Mouse (Mus musculus) heart, embryonic 11.5 days (tissue): ENCODE data around the gene Cd300ld4. TPM values are rescaled to one million over a fixed set of nuclear protein-coding genes. Genes with fewer than 3 reads are reported as not detected.
"Not testable (repeated sequence)": the region's sequence is repeated elsewhere in the genome, so short reads cannot be mapped to it uniquely, and the experiment has no call there.

Source experiments
- ATAC-seq: fragments of 200-750 bp; cut with Nextera tagmentation; replicated peaks from 2 replicates; pipeline ENCODE4 v1.8.0; 2017; ENCODE audit warnings: moderate library complexity; ENCODE audit not compliant: insufficient number of reproducible peaks, low FRiP score, low TSS enrichment
- H3K27ac ChIP-seq: fragments of 300-500 bp; sonication (generic); 2 replicates; pipeline ENCODE4 v1.5.1; 2014; ENCODE audit warnings: mild to moderate bottlenecking, low read depth, low read length
- H3K27me3 ChIP-seq: fragments of 300-500 bp; sonication (generic); 2 replicates; pipeline ENCODE4 v1.6.1; 2014; ENCODE audit warnings: mild to moderate bottlenecking, low read length, mixed read lengths; ENCODE audit not compliant: control insufficient read depth, insufficient read depth
- H3K36me3 ChIP-seq: fragments of 300-500 bp; sonication (generic); 2 replicates; pipeline ENCODE4 v1.6.1; 2014; ENCODE audit warnings: mild to moderate bottlenecking, low read length, moderate library complexity, mixed read lengths; ENCODE audit not compliant: control insufficient read depth, insufficient read depth
- H3K4me1 ChIP-seq: fragments of 300-500 bp; sonication (generic); 2 replicates; pipeline ENCODE4 v1.6.1; 2014; ENCODE audit warnings: low read length; ENCODE audit not compliant: control insufficient read depth, insufficient read depth
- H3K4me2 ChIP-seq: fragments of 300-500 bp; sonication (generic); 2 replicates; pipeline ENCODE4 v1.6.1; 2014; ENCODE audit warnings: mild to moderate bottlenecking, moderate library complexity
- H3K4me3 ChIP-seq: fragments of 300-500 bp; sonication (generic); 2 replicates; pipeline ENCODE4 v1.5.1; 2014; ENCODE audit warnings: low read depth, low read length
- H3K9ac ChIP-seq: fragments of 300-500 bp; sonication (generic); 2 replicates; pipeline ENCODE4 v1.6.1; 2014; ENCODE audit warnings: mild to moderate bottlenecking, low read depth, low read length, moderate library complexity
- H3K9me3 ChIP-seq: fragments of 300-500 bp; sonication (generic); replicated peaks from 2 replicates; pipeline ENCODE4 v1.6.1; 2016; ENCODE audit warnings: low read length; ENCODE audit not compliant: control insufficient read depth
- WGBS: fragments of 180-500 bp; shearing (Covaris S2); extraction: QIAGEN DNeasy Blood & Tissue Kit; methylation state at CpG from one replicate; pipeline ENCODE4 v1.1.7; 2014; ENCODE audit not compliant: insufficient replicate concordance; 5-methylcytosine and 5-hydroxymethylcytosine counted together
- polyA plus RNA-seq: library from polyadenylated mRNA; unstranded; fragments of >200 nt; fragmentation: Nextera tagmentation; extraction: Ambion mirVana; gene quantifications from 2 replicates; pipeline ENCODE4 v1.2.1, GENCODE M21; 2014

Gene Cd300ld4
- not detected in 2 replicates for polyA plus RNA-seq

DNA sequence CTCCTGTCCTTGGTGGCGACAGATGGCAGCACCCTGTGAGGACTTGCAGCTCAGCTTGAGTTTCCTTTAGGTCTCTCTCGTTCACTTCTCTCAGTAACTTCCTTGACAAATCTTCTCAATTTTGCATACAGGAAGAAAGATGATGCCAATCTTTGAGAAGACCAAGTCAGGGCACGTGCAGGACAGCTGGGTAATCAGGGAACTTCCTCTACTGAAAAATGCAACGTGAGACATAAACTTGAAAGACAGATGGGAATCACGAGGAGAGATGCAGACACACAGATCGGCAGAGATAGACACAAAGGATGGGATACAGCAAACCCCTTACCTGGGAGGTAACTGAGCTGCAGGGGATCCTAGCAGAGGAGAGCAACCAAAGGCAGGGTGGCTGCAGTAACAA, at the start of gene Cd300ld4:
Gene Cd300ld4, minus strand, starts transcription at position 101 of the 400 bp plus-strand sequence.
- not testable (repeated sequence) for H3K9ac ChIP-seq, H3K9me3 ChIP-seq, H3K4me3 ChIP-seq, H3K4me2 ChIP-seq, ATAC-seq, H3K4me1 ChIP-seq, H3K27me3 ChIP-seq, H3K36me3 ChIP-seq, H3K27ac ChIP-seq
- no CpG with 5 or more reads among the region's 6 CpGs for WGBS

DNA sequence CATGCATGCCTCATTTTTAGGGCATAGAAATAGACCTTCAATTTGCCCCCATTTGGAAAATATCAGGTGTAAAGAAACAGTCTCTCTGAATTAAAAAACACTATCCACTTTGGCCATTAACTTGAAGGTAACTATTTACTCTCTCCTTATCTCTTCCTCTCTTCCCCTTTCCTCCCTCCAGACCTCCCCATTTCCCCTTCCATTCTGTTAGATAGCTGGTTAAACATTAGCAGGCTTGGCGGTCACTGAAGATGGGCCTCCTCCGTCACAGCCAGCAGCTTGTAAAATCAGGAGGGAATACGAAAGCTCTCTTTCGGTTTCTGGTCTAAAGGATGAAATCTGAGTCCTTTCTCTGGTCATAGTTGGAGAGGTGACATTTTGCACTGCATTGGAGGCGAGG, 49.0 kb upstream of the Cd300ld4 start:
- no peak overlapping the region for H3K4me3 ChIP-seq
- no peak overlapping the region for H3K27ac ChIP-seq
- no peak for ATAC-seq
- no peaks in the 10 kb centered on the region for H3K9me3 ChIP-seq
- no peak overlapping the region for H3K4me2 ChIP-seq
- H3K36me3 ChIP-seq = no peaks in the 10 kb centered on the region
- H3K27me3 ChIP-seq = no peaks in the 10 kb centered on the region
- 40% methylated on average over 5 of the region's 5 CpGs for WGBS
- H3K4me1 ChIP-seq = peaks cover 3% of the 10 kb centered on the region; the same call in 1 of the 2 replicates
- no peak overlapping the region for H3K9ac ChIP-seq

DNA sequence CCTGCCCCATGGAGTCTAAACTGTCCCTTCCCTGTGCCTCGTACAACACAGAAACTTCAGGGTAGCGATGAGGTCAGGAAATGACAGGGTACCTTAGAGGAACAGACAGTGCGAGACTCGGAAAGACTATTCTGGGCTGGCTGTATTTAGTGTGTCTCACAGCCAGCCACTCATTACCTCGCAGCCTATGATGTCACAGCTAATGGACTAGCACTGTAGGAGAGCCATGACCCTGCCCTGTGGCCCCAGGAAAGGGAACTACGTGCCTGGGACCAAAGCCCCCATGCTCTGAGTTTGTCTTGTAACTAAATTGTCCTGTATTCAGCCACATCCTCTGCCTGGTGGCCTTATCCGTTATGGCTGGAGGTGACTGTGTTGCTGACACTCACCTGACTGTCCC, 48.6 kb upstream of the Cd300ld4 start:
- H3K4me1 ChIP-seq = peaks cover 4% of the 10 kb centered on the region; the same call in 1 of the 2 replicates
- no peaks in the 10 kb centered on the region for H3K27me3 ChIP-seq
- WGBS = 56% methylated on average over 7 of the region's 7 CpGs
- ATAC-seq = no peak
- H3K36me3 ChIP-seq = no peaks in the 10 kb centered on the region
- no peaks in the 10 kb centered on the region for H3K9me3 ChIP-seq
- H3K4me2 ChIP-seq = no peak overlapping the region
- no peak overlapping the region for H3K9ac ChIP-seq
- H3K27ac ChIP-seq = no peak overlapping the region
- H3K4me3 ChIP-seq = no peak overlapping the region

DNA sequence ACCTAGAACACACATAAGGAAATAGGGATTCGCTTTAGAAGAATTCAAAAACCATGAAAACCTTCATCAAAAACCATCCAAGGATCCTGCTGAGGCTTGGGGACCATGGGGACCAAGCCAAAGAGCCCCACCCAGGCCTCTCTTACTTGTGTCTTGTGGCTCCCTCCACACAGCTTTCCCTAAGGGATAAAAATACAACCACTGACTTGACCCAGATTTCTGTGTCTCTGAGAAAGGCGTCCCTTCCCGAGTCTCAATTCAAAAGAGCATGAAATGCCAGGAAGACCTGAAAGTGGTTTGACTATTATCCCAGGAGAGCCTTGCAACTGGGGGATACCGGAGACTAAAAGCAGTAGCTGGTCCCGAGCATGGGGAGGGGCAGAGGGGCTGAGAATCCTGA, 46.2 kb upstream of the Cd300ld4 start:
- Histone ChIP-seq H3K36me3 (no peaks in the 10 kb centered on the region), H3K4me1 (peaks cover 4% of the 10 kb centered on the region; the same call in 1 of the 2 replicates), H3K9me3 (no peaks in the 10 kb centered on the region), H3K4me3 (no peak overlapping the region), H3K9ac (no peak overlapping the region), H3K27me3 (no peaks in the 10 kb centered on the region), H3K4me2 (no peak overlapping the region), H3K27ac (no peak overlapping the region)
- no peak for ATAC-seq
- 62% methylated on average over 5 of the region's 5 CpGs for WGBS

DNA sequence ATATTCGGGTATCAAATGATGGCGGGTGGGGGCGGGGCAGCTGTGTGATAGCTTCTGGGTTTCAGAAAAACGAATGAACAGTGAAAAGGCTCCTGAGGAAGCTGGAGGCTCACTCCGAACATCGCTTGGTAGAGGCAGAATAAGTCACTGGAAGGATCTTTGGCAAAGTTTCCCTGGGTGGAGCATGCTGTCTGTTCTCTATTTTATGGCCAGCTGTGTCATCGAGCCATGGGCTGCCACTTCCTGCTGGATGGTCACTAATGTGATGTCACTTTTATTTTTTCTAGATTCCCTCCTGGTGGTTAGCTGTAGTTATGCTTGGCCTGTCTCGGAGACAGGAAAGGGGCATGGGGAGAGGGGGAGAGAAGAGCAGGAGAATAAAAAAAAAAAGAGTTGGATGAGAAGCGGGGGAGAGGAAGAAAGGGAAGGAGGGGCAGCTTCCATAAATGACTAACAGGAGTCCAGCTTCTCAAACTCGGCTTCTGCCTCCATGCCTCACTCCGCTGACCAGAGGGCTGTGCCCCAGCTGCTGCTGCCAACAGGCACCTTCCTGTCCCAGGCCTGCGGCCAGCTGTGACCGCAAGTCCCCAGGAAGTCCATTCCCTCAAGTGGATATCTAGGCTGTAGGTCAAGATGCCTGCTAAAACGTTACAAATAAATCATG, 45.0 kb upstream of the Cd300ld4 start:
- H3K4me3 ChIP-seq = no peak overlapping the region
- no peaks in the 10 kb centered on the region for H3K36me3 ChIP-seq
- H3K4me1 ChIP-seq = peaks cover 4% of the 10 kb centered on the region; the same call in 1 of the 2 replicates
- ATAC-seq = no peak
- H3K9ac ChIP-seq = no peak overlapping the region
- H3K9me3 ChIP-seq = no peaks in the 10 kb centered on the region
- peak overlapping the region; percentile 17 for H3K4me2 ChIP-seq
- WGBS = 25% methylated on average over 14 of the region's 14 CpGs
- no peak overlapping the region for H3K27ac ChIP-seq
- H3K27me3 ChIP-seq = no peaks in the 10 kb centered on the region

DNA sequence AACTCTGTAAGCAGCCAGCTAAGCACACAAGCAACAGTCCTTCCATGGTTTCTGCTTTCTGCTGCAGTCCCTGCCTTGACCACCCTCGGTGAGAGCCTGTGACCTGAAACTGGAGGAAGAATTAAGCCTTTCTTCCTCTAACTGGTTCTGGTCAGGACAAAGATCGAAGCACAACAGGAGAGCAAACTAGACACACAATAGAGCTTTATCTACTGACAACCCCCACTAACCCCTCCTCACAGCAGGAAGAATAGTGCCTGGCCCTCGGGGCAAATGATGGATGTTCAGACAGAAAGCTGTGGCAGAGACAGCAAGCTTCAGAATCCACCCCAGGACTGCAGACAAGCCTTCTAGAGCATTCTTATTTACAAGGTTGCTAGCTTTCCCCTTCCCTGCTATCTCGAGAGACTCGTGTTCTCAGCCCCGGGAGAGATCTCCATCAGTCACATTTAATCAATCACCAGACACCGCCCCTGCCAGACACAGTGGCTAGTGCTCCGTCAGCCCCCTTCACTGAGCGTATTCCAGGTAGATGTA, 44.3 kb upstream of the Cd300ld4 start:
- 14% methylated on average over 9 of the region's 9 CpGs for WGBS
- H3K27ac ChIP-seq = no peak overlapping the region
- H3K4me1 ChIP-seq = peaks cover 4% of the 10 kb centered on the region; the same call in 1 of the 2 replicates
- H3K36me3 ChIP-seq = no peaks in the 10 kb centered on the region
- H3K9me3 ChIP-seq = no peaks in the 10 kb centered on the region
- H3K9ac ChIP-seq = 0 out of 2 replicates have a peak overlapping the region, but pooled peaks have one; percentile 2
- H3K4me3 ChIP-seq = no peak overlapping the region
- peak overlapping the region; percentile 17; the same call in 1 of the 2 replicates for H3K4me2 ChIP-seq
- ATAC-seq = no peak
- no peaks in the 10 kb centered on the region for H3K27me3 ChIP-seq

DNA sequence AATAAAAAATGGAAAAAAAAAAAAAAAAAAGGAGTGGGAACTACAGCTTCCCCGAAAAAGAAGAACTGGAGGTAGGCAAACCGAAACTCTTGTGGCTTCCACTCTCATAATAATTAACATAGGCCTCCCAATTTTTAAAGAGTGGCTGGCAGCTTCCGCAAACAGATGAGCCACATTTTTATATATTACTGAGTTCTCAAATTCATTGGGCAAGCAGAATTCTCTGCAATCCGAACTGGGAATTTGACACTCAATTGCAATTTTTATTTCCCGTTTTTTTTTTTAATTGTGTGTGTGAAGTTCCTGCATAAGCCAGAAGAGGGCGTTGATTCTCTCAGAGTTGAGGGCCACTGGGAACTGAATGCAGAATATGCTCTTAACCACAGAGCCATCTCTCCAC, 40.0 kb upstream of the Cd300ld4 start:
- Histone ChIP-seq H3K9me3 (no peaks in the 10 kb centered on the region), H3K9ac (no peak overlapping the region), H3K27ac (no peak overlapping the region), H3K4me2 (no peak overlapping the region), H3K36me3 (no peaks in the 10 kb centered on the region), H3K4me3 (no peak overlapping the region), H3K27me3 (no peaks in the 10 kb centered on the region), H3K4me1 (peaks cover 4% of the 10 kb centered on the region; the same call in 1 of the 2 replicates)
- ATAC-seq = no peak
- 56% methylated on average over 6 of the region's 6 CpGs for WGBS

DNA sequence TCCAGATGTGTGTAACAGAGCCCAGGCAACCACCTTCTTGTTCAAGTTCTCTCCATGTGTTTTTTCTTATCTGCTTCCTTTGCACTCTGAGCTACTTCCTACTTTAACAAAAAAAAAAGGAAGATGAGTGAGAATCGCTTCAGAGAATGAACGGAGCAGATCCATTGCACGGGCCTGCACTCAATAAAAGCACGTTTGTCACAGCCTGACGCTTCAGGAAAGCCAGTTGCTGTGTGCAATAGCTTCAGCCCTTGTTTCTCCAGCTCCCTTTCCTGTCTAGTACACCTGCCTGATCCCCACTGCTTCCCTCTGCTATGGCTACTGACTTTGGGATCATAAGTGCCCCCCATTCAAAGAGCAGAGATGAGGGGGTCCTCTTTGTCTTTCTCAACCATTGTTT, 35.3 kb upstream of the Cd300ld4 start, which contains the start of gene Cd300e:
Gene Cd300e, minus strand, starts transcription at position 101 of the 400 bp plus-strand sequence.
- no peak for ATAC-seq
- Histone ChIP-seq H3K4me2 (no peak within 1 kb of the TSS), H3K4me1 (no peaks in the 10 kb centered on the region), H3K9ac (no peak within 1 kb of the TSS), H3K27ac (no peak within 1 kb of the TSS), H3K27me3 (no peaks in the 10 kb centered on the region), H3K36me3 (no peaks in the 10 kb centered on the region), H3K4me3 (no peak within 1 kb of the TSS), H3K9me3 (no peaks in the 10 kb centered on the region)
- WGBS = 40% methylated on average over 5 of the region's 5 CpGs

DNA sequence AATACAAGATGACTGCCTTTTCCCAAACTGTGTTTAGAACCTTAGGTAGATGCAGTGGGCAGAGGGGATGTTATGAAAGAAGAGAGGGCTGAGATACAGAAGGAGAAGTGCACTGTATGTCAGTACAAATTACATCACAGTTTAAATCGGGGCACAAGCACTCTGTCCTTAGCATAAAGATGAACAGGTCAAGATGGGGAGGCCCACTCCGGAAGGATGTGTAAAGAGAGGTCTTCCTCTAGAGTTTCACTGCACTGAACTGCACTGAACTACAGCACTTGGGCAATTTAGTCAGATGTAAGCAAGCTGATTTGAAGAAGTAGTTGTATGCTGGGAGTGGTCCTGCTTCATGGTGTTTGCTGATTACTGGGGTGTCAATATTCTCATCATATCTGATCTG, 33.0 kb upstream of the Cd300ld4 start:
- no peak overlapping the region for H3K9ac ChIP-seq
- no peak overlapping the region for H3K4me3 ChIP-seq
- no peak overlapping the region for H3K27ac ChIP-seq
- H3K4me1 ChIP-seq = no peaks in the 10 kb centered on the region
- no peaks in the 10 kb centered on the region for H3K9me3 ChIP-seq
- no peaks in the 10 kb centered on the region for H3K36me3 ChIP-seq
- no peak for ATAC-seq
- WGBS = 77% methylated on average over 2 of the region's 2 CpGs
- no peaks in the 10 kb centered on the region for H3K27me3 ChIP-seq
- no peak overlapping the region for H3K4me2 ChIP-seq
